Mouse (Mus musculus): ENCODE data around the gene Commd4.

- no peak for TF ChIP-seq POLR2A (IDR thresholded peaks at IDR 0.05; ENCODE audit: insufficient read depth, low read length)
- TF ChIP-seq EP300 (IDR thresholded peaks at IDR 0.05; ENCODE audit: insufficient read depth, low read depth, low read length) = no peak
- TF ChIP-seq CTCF (IDR thresholded peaks at IDR 0.05; ENCODE audit: low read depth, low read length) = no peak
Measured at GRCm38 (mm10) chr9:57148144-57148878, 9.8 kb downstream of the Commd4 start, which contains the start of gene Neil1.
